Mouse (Mus musculus): Measurements from ENCODE around the gene Gm13283.
A peak's percentile ranks its signal among the peaks of the same experiment; 100 is the strongest.
"Not testable (repeated sequence)": the region's sequence is repeated elsewhere in the genome, so short reads cannot be mapped to it uniquely, and the experiment has no call there.

The Gm13283 gene

DNA sequence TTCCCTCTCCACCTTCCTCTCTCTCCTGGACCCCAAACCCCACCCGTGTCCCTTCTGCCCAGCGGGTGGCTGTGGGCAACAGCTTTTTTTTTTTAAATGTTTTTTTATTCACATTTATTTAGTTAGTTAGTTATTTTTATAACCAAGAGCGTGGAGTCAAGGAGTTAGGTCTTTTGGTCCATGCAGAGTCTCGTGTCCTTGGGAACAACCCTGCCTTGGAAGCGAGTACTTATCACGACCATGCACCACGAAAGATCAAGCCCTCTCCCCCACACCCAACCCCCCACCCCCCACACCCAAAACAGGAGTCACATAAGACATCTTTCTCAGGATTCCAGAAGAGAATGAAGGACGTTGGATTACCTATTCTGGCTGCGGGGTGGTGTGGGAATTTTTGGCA, 2.4 kb downstream of the Gm13283 start:
- DNase-seq (ENCODE audit: extremely low read depth, insufficient read length, low spot score) = not testable (repeated sequence)

DNA sequence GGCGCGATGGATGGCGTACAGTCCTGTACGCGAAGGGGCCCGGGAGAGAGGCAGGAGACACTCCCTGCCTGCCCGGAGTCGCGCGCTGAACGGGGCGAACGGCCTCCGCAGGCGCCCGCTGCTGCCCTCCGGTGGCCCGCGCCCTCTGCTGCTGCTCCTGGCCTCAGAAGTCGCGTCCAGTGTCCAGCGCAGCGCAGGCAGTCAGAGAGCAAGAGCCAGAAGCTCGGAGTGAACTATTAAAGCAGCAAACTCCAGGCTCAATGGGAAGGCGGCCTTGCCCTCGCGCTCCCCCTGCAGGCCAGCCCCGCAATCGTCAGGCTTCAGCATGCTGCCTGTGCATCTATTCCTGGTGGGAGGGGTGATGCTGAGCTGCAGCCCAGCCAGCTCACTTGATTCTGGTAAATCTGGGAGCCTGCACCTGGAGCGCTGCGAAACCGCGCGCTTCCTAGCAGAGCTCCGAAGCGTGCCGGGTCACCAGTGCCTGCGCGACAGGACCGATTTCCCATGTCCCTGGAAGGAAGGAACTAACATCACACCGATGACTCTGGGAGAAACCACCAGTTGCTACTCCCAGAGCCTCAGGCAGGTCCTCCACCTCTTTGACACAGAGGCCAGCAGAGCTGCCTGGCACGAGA, 3.6 kb downstream of the Gm13283 start:
- DNase-seq (ENCODE audit: extremely low read depth, insufficient read length, low spot score) = peak; percentile 83

- not testable (repeated sequence) for DNase-seq (ENCODE audit: extremely low read depth, insufficient read length, low spot score)
Observed at GRCm38 (mm10) chr4:88773534-88773933, 13.6 kb downstream of the Gm13283 start, which contains the start of gene Gm13290. Gene Gm13290, plus strand, starts transcription at chr4:88773834.

DNA sequence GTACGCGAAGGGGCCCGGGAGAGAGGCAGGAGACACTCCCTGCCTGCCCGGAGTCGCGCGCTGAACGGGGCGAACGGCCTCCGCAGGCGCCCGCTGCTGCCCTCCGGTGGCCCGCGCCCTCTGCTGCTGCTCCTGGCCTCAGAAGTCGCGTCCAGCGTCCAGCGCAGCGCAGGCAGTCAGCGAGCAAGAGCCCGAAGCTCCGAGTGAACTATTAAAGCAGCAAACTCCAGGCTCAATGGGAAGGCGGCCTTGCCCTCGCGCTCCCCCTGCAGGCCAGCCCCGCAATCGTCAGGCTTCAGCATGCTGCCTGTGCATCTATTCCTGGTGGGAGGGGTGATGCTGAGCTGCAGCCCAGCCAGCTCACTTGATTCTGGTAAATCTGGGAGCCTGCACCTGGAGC, 16.7 kb downstream of the Gm13283 start, which contains the start of gene Gm13289:
Gene Gm13289, plus strand, starts transcription at position 301 of the 400 bp plus-strand sequence.
- DNase-seq (ENCODE audit: extremely low read depth, insufficient read length, low spot score) = not testable (repeated sequence)

DNA sequence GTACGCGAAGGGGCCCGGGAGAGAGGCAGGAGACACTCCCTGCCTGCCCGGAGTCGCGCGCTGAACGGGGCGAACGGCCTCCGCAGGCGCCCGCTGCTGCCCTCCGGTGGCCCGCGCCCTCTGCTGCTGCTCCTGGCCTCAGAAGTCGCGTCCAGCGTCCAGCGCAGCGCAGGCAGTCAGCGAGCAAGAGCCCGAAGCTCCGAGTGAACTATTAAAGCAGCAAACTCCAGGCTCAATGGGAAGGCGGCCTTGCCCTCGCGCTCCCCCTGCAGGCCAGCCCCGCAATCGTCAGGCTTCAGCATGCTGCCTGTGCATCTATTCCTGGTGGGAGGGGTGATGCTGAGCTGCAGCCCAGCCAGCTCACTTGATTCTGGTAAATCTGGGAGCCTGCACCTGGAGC, 19.6 kb downstream of the Gm13283 start, which contains the start of gene Gm13272:
Gene Gm13272, plus strand, starts transcription at position 301 of the 400 bp plus-strand sequence.
- DNase-seq (ENCODE audit: extremely low read depth, insufficient read length, low spot score) = not testable (repeated sequence)

DNA sequence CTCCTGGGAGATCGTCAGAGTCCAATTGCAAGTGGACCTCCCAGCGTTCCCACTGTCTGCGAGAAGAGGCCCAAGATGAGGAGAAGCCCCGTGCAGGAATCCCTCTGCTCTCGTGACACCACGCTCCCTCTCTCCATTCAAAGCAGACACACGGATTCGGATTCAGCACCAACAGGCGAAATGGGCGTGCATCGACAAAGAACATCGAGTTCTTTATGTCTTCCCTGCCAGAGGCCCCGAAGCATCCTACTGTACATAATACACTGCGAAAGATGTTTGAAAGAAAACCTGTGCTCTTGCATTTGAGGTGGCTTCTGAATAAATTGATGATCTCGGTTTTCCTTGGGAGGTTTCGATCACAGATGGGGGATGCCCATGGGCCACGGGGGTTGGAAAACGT, 20.4 kb downstream of the Gm13283 start:
- DNase-seq (ENCODE audit: extremely low read depth, insufficient read length, low spot score) = not testable (repeated sequence)

DNA sequence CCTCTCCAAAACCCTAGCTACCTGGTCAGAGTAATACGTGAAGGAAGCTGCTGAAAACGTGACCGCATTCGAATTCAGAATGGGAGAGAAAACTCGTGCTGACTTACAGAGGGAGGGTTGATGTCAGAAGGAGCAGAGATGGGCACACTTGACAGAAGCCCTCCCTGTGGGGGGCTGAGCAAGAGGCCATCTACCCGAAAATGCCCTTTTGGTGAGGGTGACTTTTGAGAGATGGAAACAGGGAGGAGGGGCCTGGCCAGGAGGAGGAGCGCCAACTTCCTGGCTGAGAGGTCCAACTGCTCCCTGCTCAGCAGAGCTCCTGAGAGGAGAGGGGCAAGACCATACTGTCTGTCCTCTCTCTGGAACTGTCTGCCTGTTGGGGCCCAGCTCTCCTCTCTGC, 21.9 kb downstream of the Gm13283 start, which contains the start of gene Ifnz:
Gene Ifnz, plus strand, starts transcription at position 301 of the 400 bp plus-strand sequence.
- DNase-seq (ENCODE audit: extremely low read depth, insufficient read length, low spot score) = not testable (repeated sequence)

DNA sequence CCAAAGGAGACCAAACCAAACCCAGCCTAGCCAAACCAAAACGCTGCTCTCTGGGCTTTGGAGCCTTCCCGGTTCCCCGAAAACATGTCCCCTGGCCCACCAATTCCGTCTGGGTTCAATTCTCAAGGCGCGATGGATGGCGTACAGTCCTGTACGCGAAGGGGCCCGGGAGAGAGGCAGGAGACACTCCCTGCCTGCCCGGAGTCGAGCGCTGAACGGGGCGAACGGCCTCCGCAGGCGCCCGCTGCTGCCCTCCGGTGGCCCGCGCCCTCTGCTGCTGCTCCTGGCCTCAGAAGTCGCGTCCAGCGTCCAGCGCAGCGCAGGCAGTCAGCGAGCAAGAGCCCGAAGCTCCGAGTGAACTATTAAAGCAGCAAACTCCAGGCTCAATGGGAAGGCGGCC, 22.4 kb downstream of the Gm13283 start:
- not testable (repeated sequence) for DNase-seq (ENCODE audit: extremely low read depth, insufficient read length, low spot score)

DNA sequence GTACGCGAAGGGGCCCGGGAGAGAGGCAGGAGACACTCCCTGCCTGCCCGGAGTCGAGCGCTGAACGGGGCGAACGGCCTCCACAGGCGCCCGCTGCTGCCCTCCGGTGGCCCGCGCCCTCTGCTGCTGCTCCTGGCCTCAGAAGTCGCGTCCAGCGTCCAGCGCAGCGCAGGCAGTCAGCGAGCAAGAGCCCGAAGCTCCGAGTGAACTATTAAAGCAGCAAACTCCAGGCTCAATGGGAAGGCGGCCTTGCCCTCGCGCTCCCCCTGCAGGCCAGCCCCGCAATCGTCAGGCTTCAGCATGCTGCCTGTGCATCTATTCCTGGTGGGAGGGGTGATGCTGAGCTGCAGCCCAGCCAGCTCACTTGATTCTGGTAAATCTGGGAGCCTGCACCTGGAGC, 25.5 kb downstream of the Gm13283 start, which contains the start of gene Gm13276:
Gene Gm13276, plus strand, starts transcription at position 301 of the 400 bp plus-strand sequence.
- not testable (repeated sequence) for DNase-seq (ENCODE audit: extremely low read depth, insufficient read length, low spot score)

DNA sequence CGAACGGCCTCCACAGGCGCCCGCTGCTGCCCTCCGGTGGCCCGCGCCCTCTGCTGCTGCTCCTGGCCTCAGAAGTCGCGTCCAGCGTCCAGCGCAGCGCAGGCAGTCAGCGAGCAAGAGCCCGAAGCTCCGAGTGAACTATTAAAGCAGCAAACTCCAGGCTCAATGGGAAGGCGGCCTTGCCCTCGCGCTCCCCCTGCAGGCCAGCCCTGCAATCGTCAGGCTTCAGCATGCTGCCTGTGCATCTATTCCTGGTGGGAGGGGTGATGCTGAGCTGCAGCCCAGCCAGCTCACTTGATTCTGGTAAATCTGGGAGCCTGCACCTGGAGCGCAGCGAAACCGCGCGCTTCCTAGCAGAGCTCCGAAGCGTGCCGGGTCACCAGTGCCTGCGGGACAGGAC, 28.5 kb downstream of the Gm13283 start, which contains the start of gene Gm13277:
Gene Gm13277, plus strand, starts transcription at position 231 of the 400 bp plus-strand sequence.
- not testable (repeated sequence) for DNase-seq (ENCODE audit: extremely low read depth, insufficient read length, low spot score)

GRCm38 (mm10) chr4:88791250-88791649, 31.3 kb downstream of the Gm13283 start, which contains the start of gene Gm13278:
Gene Gm13278, plus strand, starts transcription at chr4:88791550.
- not testable (repeated sequence) for DNase-seq (ENCODE audit: extremely low read depth, insufficient read length, low spot score)

GRCm38 (mm10) chr4:88793936-88794675, 34.2 kb downstream of the Gm13283 start, which contains the start of gene Gm13275:
Gene Gm13275, plus strand, starts transcription at chr4:88794487.
- DNase-seq (ENCODE audit: extremely low read depth, insufficient read length, low spot score) = not testable (repeated sequence)

DNA sequence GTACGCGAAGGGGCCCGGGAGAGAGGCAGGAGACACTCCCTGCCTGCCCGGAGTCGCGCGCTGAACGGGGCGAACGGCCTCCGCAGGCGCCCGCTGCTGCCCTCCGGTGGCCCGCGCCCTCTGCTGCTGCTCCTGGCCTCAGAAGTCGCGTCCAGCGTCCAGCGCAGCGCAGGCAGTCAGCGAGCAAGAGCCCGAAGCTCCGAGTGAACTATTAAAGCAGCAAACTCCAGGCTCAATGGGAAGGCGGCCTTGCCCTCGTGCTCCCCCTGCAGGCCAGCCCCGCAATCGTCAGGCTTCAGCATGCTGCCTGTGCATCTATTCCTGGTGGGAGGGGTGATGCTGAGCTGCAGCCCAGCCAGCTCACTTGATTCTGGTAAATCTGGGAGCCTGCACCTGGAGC, 37.2 kb downstream of the Gm13283 start, which contains the start of gene Gm13279:
Gene Gm13279, plus strand, starts transcription at position 301 of the 400 bp plus-strand sequence.
- not testable (repeated sequence) for DNase-seq (ENCODE audit: extremely low read depth, insufficient read length, low spot score)

GRCm38 (mm10) chr4:88799365-88799764, 39.4 kb downstream of the Gm13283 start, which contains the start of gene Gm13285:
Gene Gm13285, plus strand, starts transcription at chr4:88799665.
- DNase-seq (ENCODE audit: extremely low read depth, insufficient read length, low spot score) = not testable (repeated sequence)

- not testable (repeated sequence) for DNase-seq (ENCODE audit: extremely low read depth, insufficient read length, low spot score)
Observed at GRCm38 (mm10) chr4:88802954-88803353, 43.0 kb downstream of the Gm13283 start, which contains the start of gene Gm13287. Gene Gm13287, plus strand, starts transcription at chr4:88803254.

- DNase-seq (ENCODE audit: extremely low read depth, insufficient read length, low spot score) = not testable (repeated sequence)
Observed at GRCm38 (mm10) chr4:88805231-88805630, 45.3 kb downstream of the Gm13283 start, which contains the start of gene Gm13288. Gene Gm13288, plus strand, starts transcription at chr4:88805531.

- DNase-seq (ENCODE audit: extremely low read depth, insufficient read length, low spot score) = not testable (repeated sequence)
Observed at GRCm38 (mm10) chr4:88805761-88806160, 45.8 kb downstream of the Gm13283 start.
